Comparison of ENCODE assay signal across 11 mouse cellular contexts in the genomic region with DNA sequence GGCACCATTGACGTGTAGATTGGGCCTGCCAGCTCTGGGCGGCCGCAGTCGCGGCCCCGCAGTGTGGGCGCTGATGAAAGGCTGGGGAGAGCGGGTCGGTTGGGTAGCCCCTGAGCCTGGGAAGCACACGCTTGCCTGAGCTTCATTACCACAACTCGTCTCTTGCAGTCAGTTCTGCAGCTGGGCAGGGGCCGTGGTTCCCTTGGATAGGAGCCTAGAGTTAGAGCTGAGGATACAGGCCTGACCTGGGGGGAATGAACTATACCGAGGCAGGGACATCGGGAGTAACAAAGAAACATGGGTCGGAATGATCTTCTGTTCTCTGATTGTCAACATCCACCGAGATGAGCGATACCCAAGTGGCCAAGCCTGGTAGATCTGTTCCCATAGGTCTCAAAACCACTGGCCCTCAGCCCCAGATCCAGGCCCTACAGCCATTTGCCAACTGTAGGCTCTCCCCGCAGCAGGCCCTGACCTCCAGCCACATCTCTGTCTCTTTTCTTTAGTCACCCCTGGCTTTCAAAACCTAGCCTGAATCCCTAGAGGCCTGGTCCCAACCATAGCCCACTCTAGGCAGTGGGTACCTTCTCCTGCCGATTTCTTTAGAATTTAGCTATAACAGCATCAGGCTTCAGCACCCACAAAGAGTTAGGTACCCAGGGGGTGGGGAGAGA. TPM values are rescaled to one million over a fixed set of nuclear protein-coding genes. Genes with fewer than 3 reads are reported as not detected.
DNase-seq lines count a peak whose midpoint lies in the region; ATAC-seq and TF ChIP-seq lines count a peak whose summit lies in the region.
"Had no signal": no experiment of that assay in that cellular context is flagged by ENCODE, and none has a peak within 500 bp of the region (broad histone marks: within the 10 kb centered on the region; RNA-seq: fewer than 3 reads in every experiment).

No protein-coding gene starts in this region.

- DNase-seq in heart, adult 9 months (ENCODE audit: low spot score in 2 of 2), result no peak
- DNase-seq in lung, postnatal 0 days (ENCODE audit: low spot score), result no peak
- no peak for DNase-seq in lung, postnatal 36 days
- peak; percentile 35 for DNase-seq in retina, postnatal 1 day
- DNase-seq in left cerebral cortex, postnatal 36 days (ENCODE audit: low spot score in 2 of 2), result no peak
- no peak for DNase-seq in ovary, postnatal 10 days (ENCODE audit: low spot score)
- DNase-seq: cerebellum, adult 9-11 months; gastrocnemius, postnatal 10 days had no signal

- no peak for ATAC-seq in heart, embryonic 11.5 days (replicated peaks; ENCODE audit: insufficient number of reproducible peaks, low FRiP score, low TSS enrichment)
- no peak for ATAC-seq in lung, postnatal 0 days
- no peak for ATAC-seq in intestine, embryonic 16.5 days

- WGBS in heart, embryonic 11.5 days (ENCODE audit: insufficient replicate concordance), result 8% methylated on average over 19 of the region's 19 CpGs
- 30% methylated on average over 19 of the region's 19 CpGs for WGBS in lung, postnatal 0 days
- 16% methylated on average over 19 of the region's 19 CpGs for WGBS in intestine, embryonic 16.5 days

- H3K36me3 ChIP-seq in heart, embryonic 11.5 days (ENCODE audit: control insufficient read depth, insufficient read depth, low read length), result no peaks in the 10 kb centered on the region
- H3K36me3 ChIP-seq in lung, postnatal 0 days (ENCODE audit: insufficient read depth, low read length), result no peaks in the 10 kb centered on the region
- no peaks in the 10 kb centered on the region for H3K36me3 ChIP-seq in intestine, embryonic 16.5 days (ENCODE audit: control insufficient read depth, insufficient read depth, low read length)

- H3K4me3 ChIP-seq in heart, embryonic 11.5 days (ENCODE audit: low read depth, low read length), result peak overlapping the region; percentile 21
- H3K4me3 ChIP-seq in lung, postnatal 0 days (ENCODE audit: low read depth, low read length), result peak overlapping the region; percentile 37
- peak overlapping the region; percentile 30 for H3K4me3 ChIP-seq in intestine, embryonic 16.5 days (ENCODE audit: low read length)

- H3K4me1 ChIP-seq in heart, embryonic 11.5 days (ENCODE audit: control insufficient read depth, insufficient read depth, low read length), result peaks cover 10% of the 10 kb centered on the region
- H3K4me1 ChIP-seq in lung, postnatal 0 days (ENCODE audit: insufficient read depth, low read depth, low read length), result peaks cover 5% of the 10 kb centered on the region
- peaks cover 21% of the 10 kb centered on the region for H3K4me1 ChIP-seq in intestine, embryonic 16.5 days (ENCODE audit: control insufficient read depth, insufficient read depth, low read length)

- no peak overlapping the region for H3K9ac ChIP-seq in heart, embryonic 11.5 days (ENCODE audit: low read depth, low read length)
- H3K9ac ChIP-seq in lung, postnatal 0 days (replicated peaks; ENCODE audit: low read depth), result no peak overlapping the region
- no peak overlapping the region for H3K9ac ChIP-seq in intestine, embryonic 16.5 days (ENCODE audit: low read depth, low read length)

- no peak for TF ChIP-seq CTCF in lung, postnatal 0 days (IDR thresholded peaks at IDR 0.05)

- H3K27me3 ChIP-seq in heart, embryonic 11.5 days (ENCODE audit: control insufficient read depth, insufficient read depth, low read length), result peaks cover 99% of the 10 kb centered on the region
- peaks cover 91% of the 10 kb centered on the region for H3K27me3 ChIP-seq in lung, postnatal 0 days (replicated peaks; ENCODE audit: insufficient read depth, low read length)
- peaks cover 81% of the 10 kb centered on the region for H3K27me3 ChIP-seq in intestine, embryonic 16.5 days (replicated peaks; ENCODE audit: control insufficient read depth, insufficient read depth, low read length)
- H3K27me3 ChIP-seq: CH12.LX had no signal

- H3K4me2 ChIP-seq in heart, embryonic 11.5 days, result peak overlapping the region; percentile 29
- peak overlapping the region; percentile 53 for H3K4me2 ChIP-seq in lung, postnatal 0 days (replicated peaks; ENCODE audit: low read depth, low read length)
- H3K4me2 ChIP-seq in intestine, embryonic 16.5 days (ENCODE audit: low read depth, low read length), result peak overlapping the region; percentile 31; the same call in 1 of the 2 replicates

- intact Hi-C loops in left cerebral cortex, postnatal 36 days (cut with DNase I), result loop anchor here (5.0 to 10.0 kb wide), 2 partner anchors 34 to 911 kb away; no protein-coding TSS in a partner anchor

- H3K9me3 ChIP-seq in heart, embryonic 11.5 days (replicated peaks; ENCODE audit: control insufficient read depth, low read length), result no peaks in the 10 kb centered on the region
- H3K9me3 ChIP-seq in lung, postnatal 0 days (ENCODE audit: low read length), result no peaks in the 10 kb centered on the region
- H3K9me3 ChIP-seq in intestine, embryonic 16.5 days (ENCODE audit: control insufficient read depth, low read length), result no peaks in the 10 kb centered on the region

- no peak overlapping the region for H3K27ac ChIP-seq in heart, embryonic 11.5 days (ENCODE audit: low read depth, low read length)
- H3K27ac ChIP-seq in lung, postnatal 0 days (ENCODE audit: low read length), result no peak overlapping the region
- no peak overlapping the region for H3K27ac ChIP-seq in intestine, embryonic 16.5 days (ENCODE audit: low read length)

- TF ChIP-seq EP300 in lung, postnatal 0 days (IDR thresholded peaks at IDR 0.05), result no peak

RNA-seq across cellular contexts. Expression of a gene that starts 1.9 kb away (rescaled TPM):
- polyA plus RNA-seq in heart, embryonic 11.5 days (2014; fragmentation: Nextera tagmentation; extraction: Ambion mirVana), result 0.14 and 0.39 TPM in 2 replicates
- 0.05 and 0.16 TPM in 2 replicates for polyA plus RNA-seq in lung, postnatal 0 days (2015; fragmentation: Nextera tagmentation; extraction: Ambion mirVana)
- polyA plus RNA-seq in intestine, embryonic 16.5 days (2015; fragmentation: Nextera tagmentation; extraction: Ambion mirVana), result 0.16 and 0.24 TPM in 2 replicates
- under 1 TPM; 0.45 to 0.62 TPM for total RNA-seq in left cerebral cortex, postnatal 36 days (2021)
- total RNA-seq: CH12.LX had no signal
